Mouse (Mus musculus) hindbrain, embryonic 11.5 days (tissue): ENCODE measurements around the gene Fxyd5. TPM values are rescaled to one million over a fixed set of nuclear protein-coding genes. Genes with fewer than 3 reads are reported as not detected.
A peak's percentile ranks its signal among the peaks of the same experiment; 100 is the strongest.

Experiments
- ATAC-seq: fragments of 200-750 bp; cut with Nextera tagmentation; 2 replicates; pipeline ENCODE4 v1.8.0; 2017; ENCODE audit warnings: mild to moderate bottlenecking, moderate TSS enrichment, moderate library complexity; ENCODE audit not compliant: low FRiP score
- DNase-seq: peaks from one replicate; pipeline ENCODE4 v3.0.0-alpha.2; 2015; ENCODE audit warnings: low spot score
- H3K27ac ChIP-seq: fragments of 300-500 bp; sonication (generic); 2 replicates; pipeline ENCODE4 v1.5.1; 2014; ENCODE audit warnings: mild to moderate bottlenecking, low read depth, low read length
- H3K27me3 ChIP-seq: fragments of 300-500 bp; sonication (generic); 2 replicates; pipeline ENCODE4 v1.6.1; 2014; ENCODE audit warnings: mild to moderate bottlenecking, low read length, moderate library complexity, mixed read lengths; ENCODE audit not compliant: control insufficient read depth, insufficient read depth
- H3K36me3 ChIP-seq: fragments of 300-500 bp; sonication (generic); 2 replicates; pipeline ENCODE4 v1.6.1; 2014; ENCODE audit warnings: mild to moderate bottlenecking, low read length, moderate library complexity, mixed read lengths; ENCODE audit not compliant: control insufficient read depth, insufficient read depth
- H3K4me1 ChIP-seq: fragments of 300-500 bp; sonication (generic); replicated peaks from 2 replicates; pipeline ENCODE4 v1.6.1; 2014; ENCODE audit warnings: low read length, mixed read lengths; ENCODE audit not compliant: control insufficient read depth, insufficient read depth
- H3K4me2 ChIP-seq: fragments of 300-500 bp; sonication (generic); replicated peaks from 2 replicates; pipeline ENCODE4 v1.6.1; 2014; ENCODE audit warnings: mild to moderate bottlenecking, low read depth, low read length
- H3K4me3 ChIP-seq: fragments of 300-500 bp; sonication (generic); 2 replicates; pipeline ENCODE4 v1.5.1; 2014; ENCODE audit warnings: low read depth, low read length
- H3K9ac ChIP-seq: fragments of 300-500 bp; sonication (generic); 2 replicates; pipeline ENCODE4 v1.6.1; 2014; ENCODE audit warnings: low read depth, low read length
- H3K9me3 ChIP-seq: fragments of 300-500 bp; sonication (generic); 2 replicates; pipeline ENCODE4 v1.6.1; 2016; ENCODE audit warnings: low read length; ENCODE audit not compliant: control insufficient read depth
- WGBS: fragments of 180-500 bp; shearing (Covaris S2); extraction: QIAGEN DNeasy Blood & Tissue Kit; methylation state at CpG from one replicate; pipeline ENCODE4 v1.1.7; 2014; 5-methylcytosine and 5-hydroxymethylcytosine counted together
- polyA plus RNA-seq: library from polyadenylated mRNA; unstranded; fragments of >200 nt; fragmentation: Nextera tagmentation; extraction: Ambion mirVana; gene quantifications from 2 replicates; pipeline ENCODE4 v1.2.1, GENCODE M21; 2014

The Fxyd5 gene
- polyA plus RNA-seq, 1 experiment from 2014 or later: 12.3 TPM

DNA sequence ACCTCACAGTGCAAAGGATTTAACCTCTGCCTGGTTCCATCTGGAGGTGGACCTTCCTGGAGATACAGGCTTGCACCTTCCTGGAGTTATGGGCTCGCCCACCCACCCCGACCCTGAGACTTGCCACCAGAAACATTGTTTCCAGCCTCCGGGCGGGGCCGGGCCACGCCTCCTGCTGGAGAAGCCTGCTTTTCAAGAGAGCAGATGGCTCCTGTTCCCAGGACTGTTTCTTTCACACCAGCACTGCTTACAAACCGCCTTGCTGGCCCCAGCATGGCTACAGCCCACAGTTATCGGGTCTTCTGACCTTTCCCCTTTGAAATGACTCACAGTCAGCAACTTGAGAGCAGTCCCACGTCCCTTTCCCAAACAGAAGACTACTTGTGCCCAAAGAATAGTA, 30.0 kb upstream of the Fxyd5 start:
- no peaks in the 10 kb centered on the region for H3K27me3 ChIP-seq
- DNase-seq: no peak
- no peaks in the 10 kb centered on the region; the same call in 1 of the 2 replicates for H3K4me1 ChIP-seq
- 0 out of 2 replicates have a peak overlapping the region, but pooled peaks have one; percentile 17 for H3K27ac ChIP-seq
- no peaks in the 10 kb centered on the region for H3K9me3 ChIP-seq
- no peaks in the 10 kb centered on the region for H3K36me3 ChIP-seq
- H3K4me3 ChIP-seq: no peak overlapping the region
- H3K4me2 ChIP-seq: no peak overlapping the region
- no peak; the same call in 1 of the 2 replicates for ATAC-seq
- 51% methylated on average over 9 of the region's 9 CpGs for WGBS
- no peak overlapping the region for H3K9ac ChIP-seq

DNA sequence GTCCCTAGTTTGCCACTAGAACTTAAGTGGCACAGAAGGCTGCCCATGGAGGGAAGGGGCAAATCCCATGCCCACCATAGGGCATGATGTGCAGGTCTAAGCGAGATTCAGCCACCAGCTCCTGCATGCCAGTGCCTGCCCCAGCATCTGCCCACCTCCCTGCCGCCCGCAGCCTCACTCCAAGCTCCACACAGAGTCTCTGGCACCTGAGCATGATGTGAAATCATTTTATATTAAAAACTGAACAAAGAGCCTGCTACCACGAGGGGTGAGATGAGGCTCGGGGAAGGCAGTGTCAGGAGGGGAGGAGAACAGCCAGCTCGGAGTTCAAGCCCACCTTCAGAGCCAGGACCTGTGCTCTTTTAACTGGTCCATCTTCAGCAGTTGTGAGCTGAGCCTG, 28.0 kb upstream of the Fxyd5 start:
- Histone ChIP-seq H3K4me1 (no peaks in the 10 kb centered on the region; the same call in 1 of the 2 replicates), H3K4me2 (no peak overlapping the region), H3K9me3 (no peaks in the 10 kb centered on the region), H3K27me3 (no peaks in the 10 kb centered on the region), H3K4me3 (no peak overlapping the region), H3K36me3 (no peaks in the 10 kb centered on the region), H3K9ac (no peak overlapping the region), H3K27ac (no peak overlapping the region)
- no peak for ATAC-seq
- no peak for DNase-seq
- WGBS: 84% methylated on average over 6 of the region's 6 CpGs

DNA sequence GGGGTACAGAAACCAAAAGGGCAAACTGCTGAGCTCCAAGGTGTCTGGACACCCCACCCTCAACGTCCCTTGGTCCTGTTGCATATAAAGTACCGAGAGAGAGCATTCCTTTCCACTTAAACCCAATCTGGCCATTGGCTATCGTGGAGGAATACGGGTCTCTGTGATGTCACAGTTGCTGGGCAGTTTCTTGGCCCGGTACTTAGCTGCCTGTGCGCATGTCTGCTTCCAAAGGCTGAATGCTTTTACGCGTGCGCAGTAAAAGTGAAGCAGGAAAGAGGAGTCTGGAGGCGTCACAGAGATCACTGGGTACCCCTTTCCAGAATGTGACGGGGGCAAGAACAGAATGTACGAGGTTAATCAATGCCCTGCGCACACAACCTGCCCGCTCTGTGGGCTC, 27.2 kb upstream of the Fxyd5 start:
- 86% methylated on average over 14 of the region's 14 CpGs for WGBS
- ATAC-seq (no peak), DNase-seq (no peak)
- no peak overlapping the region for H3K4me2 ChIP-seq
- H3K4me1 ChIP-seq: no peaks in the 10 kb centered on the region; the same call in 1 of the 2 replicates
- H3K9ac ChIP-seq: no peak overlapping the region
- H3K27ac ChIP-seq: no peak overlapping the region
- no peaks in the 10 kb centered on the region for H3K36me3 ChIP-seq
- no peaks in the 10 kb centered on the region for H3K9me3 ChIP-seq
- H3K4me3 ChIP-seq: no peak overlapping the region
- H3K27me3 ChIP-seq: no peaks in the 10 kb centered on the region

DNA sequence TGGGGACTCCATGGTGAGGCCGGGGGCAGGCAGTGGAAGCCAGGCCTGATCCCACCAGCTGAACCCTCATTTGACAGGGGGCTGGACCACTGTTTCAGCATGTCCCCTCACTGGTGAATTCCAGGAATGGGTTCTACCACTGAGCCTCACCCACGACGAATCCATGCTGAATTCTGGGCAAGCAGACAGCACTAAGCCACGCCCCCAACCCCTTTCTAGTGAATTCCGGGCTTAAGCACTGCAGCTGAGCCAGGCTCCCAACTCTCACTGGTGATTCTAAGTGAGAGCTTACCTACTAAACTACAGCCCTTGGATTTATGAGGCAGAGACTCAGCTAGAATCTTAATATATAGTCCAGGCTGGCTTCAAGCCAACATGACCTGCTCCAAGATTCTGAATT, 25.6 kb upstream of the Fxyd5 start:
- no peak overlapping the region for H3K4me2 ChIP-seq
- no peaks in the 10 kb centered on the region for H3K36me3 ChIP-seq
- no peak overlapping the region for H3K9ac ChIP-seq
- DNase-seq: no peak
- H3K27me3 ChIP-seq: no peaks in the 10 kb centered on the region
- H3K9me3 ChIP-seq: no peaks in the 10 kb centered on the region
- ATAC-seq: no peak
- H3K4me1 ChIP-seq: no peaks in the 10 kb centered on the region; the same call in 1 of the 2 replicates
- no peak overlapping the region for H3K4me3 ChIP-seq
- 57% methylated on average over 5 of the region's 5 CpGs for WGBS
- no peak overlapping the region for H3K27ac ChIP-seq

DNA sequence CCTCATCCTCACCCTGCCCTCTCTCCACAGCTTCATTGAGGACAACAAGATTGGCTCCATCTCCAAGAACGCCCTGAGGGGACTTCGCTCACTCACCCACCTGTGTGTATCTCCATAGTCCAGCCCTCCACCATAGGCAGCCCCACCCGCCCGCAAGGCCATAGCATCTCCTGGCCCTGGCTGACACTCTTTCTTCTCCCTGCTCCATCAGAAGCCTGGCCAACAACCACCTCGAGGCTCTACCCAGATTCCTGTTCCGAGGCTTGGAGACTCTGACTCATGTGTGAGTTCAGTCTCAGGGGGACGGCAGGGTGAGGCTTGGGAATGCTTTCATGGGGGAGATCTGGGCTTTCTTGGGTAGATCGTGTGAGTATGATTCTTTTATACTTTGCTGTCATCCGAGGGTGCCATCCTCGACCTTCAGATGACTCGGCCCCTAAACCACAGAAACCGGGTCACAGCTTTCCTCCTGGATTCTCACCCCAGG, 20.8 kb upstream of the Fxyd5 start:
- H3K9ac ChIP-seq: no peak overlapping the region
- H3K4me3 ChIP-seq: no peak overlapping the region
- H3K9me3 ChIP-seq: no peaks in the 10 kb centered on the region
- no peak overlapping the region for H3K4me2 ChIP-seq
- H3K36me3 ChIP-seq: no peaks in the 10 kb centered on the region
- DNase-seq (no peak), ATAC-seq (no peak)
- H3K27me3 ChIP-seq: no peaks in the 10 kb centered on the region
- no peaks in the 10 kb centered on the region for H3K4me1 ChIP-seq
- 84% methylated on average over 12 of the region's 12 CpGs for WGBS
- H3K27ac ChIP-seq: no peak overlapping the region

DNA sequence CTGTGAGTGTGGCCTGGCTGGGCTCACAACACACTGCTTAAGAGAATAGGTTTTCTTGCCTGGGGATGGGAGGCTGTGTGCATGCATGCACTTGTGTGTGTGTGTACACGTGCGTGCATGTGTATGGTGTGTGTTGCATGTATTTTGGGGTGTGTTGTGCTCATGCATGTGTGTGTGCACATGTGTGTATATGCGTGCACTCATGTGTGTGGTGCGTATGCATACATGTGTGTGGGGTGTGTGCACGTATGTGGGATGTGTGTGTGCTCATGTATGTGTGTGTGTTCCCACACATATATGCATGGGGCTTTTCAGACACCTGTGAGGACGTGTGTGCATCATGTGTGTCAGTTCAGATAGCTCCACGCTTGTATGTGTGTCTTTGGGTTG, 18.3 kb upstream of the Fxyd5 start:
- Histone ChIP-seq H3K4me2 (no peak overlapping the region), H3K9me3 (no peaks in the 10 kb centered on the region), H3K27me3 (no peaks in the 10 kb centered on the region), H3K4me1 (no peaks in the 10 kb centered on the region), H3K4me3 (no peak overlapping the region), H3K36me3 (no peaks in the 10 kb centered on the region), H3K27ac (no peak overlapping the region; the same call in 1 of the 2 replicates), H3K9ac (no peak overlapping the region)
- DNase-seq: no peak
- no peak for ATAC-seq
- 90% methylated on average over 7 of the region's 7 CpGs for WGBS

DNA sequence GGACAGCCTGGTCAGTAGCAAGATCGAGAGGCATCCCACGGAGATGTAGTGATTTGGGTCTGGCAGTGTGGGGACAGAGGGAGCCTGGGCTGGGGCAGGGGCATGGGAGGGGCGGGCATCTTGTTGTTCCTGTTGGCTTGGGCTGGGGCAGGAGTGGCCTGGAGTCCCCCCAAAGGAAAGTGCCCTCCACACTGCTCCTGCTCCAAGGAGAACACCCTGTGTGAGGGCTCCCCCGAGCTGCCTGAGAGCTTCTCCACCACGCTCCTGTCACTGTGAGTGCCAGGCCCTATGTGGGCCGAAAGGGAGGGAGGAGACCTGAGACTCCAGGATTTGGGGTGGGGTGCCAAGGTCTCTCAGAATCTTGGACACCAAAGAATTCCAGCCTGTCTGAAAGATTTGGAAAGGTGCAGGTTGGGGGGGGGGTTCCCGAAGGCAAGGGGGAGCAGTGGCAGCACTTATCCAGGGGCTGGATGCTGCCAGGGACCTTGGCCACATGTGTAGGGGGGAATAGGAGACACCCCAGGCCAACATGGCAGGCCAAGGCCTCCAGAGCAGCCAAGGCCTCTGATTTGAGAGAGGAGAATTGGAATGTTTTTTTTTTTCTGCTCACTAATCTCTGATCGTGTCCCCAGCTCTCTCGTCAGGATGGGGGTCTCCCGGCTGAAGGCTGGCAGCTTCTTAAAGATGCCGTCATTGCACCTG, 17.8 kb upstream of the Fxyd5 start:
- Histone ChIP-seq H3K27me3 (no peaks in the 10 kb centered on the region; the same call in 1 of the 2 replicates), H3K36me3 (no peaks in the 10 kb centered on the region), H3K9me3 (no peaks in the 10 kb centered on the region), H3K9ac (peak overlapping the region; percentile 27; the same call in 1 of the 2 replicates), H3K4me3 (no peak overlapping the region), H3K27ac (peak overlapping the region; percentile 67), H3K4me1 (no peaks in the 10 kb centered on the region), H3K4me2 (0 out of 2 replicates have a peak overlapping the region, but pooled peaks have one; percentile 5)
- 67% methylated on average over 10 of the region's 11 CpGs for WGBS
- ATAC-seq (0 out of 2 replicates have a peak, but pooled peaks have one; percentile 8), DNase-seq (no peak)

DNA sequence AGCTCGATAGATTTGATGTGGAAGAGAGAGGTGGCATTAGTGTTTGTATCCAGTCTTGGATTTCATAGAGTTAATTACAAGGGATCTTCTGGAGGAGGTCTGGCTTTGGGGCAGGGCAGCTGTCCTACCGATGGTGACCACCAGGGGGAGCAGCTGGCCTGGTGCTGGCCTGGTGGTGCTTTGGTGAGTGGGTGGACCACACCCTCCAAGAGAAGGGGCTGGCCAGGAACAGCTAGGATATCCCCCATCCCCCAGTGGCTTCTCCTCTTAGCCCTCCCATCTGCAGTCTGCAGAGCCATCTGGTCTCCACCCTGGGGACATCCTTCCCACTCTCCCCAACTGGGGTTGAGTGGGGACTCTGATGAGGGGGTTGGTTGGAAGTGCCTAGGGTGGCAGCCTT, 16.8 kb upstream of the Fxyd5 start, which contains the start of gene Lgi4:
Gene Lgi4 (plus strand): TSS at position 235 of the 400 bp plus-strand sequence.
- Histone ChIP-seq H3K36me3 (no peaks in the 10 kb centered on the region), H3K27ac (peak within 1 kb of the TSS; percentile 67), H3K27me3 (peaks cover 5% of the 10 kb centered on the region), H3K9me3 (no peaks in the 10 kb centered on the region), H3K4me3 (no peak within 1 kb of the TSS), H3K4me1 (no peaks in the 10 kb centered on the region), H3K9ac (peak within 1 kb of the TSS; percentile 27; the same call in 1 of the 2 replicates), H3K4me2 (0 out of 2 replicates have a peak within 1 kb of the TSS, but pooled peaks have one; percentile 5)
- WGBS: 5% methylated on average over 2 of the region's 2 CpGs
- ATAC-seq: peak; percentile 89
- peak; percentile 90 for DNase-seq

DNA sequence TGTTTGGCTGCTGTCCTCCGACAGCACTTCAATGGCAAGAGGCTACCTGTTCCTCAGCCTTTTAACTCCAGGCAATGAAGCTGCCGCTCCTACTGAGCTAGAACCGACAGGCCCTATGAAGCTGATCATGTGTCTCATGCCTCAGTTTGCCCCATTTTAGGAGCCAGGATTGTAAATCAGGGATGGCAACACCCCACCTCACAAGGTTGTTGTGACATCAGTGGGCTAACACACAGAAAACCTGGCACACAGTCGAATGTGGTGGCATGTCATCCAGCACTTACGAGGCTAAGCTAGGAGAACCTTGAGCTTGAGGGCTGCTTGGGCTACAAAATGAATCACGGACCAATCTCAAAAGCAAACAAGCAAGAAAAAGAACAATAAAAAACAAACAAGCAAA, 15.9 kb upstream of the Fxyd5 start:
- Histone ChIP-seq H3K27ac (no peak overlapping the region), H3K36me3 (no peaks in the 10 kb centered on the region), H3K4me3 (no peak overlapping the region), H3K9me3 (no peaks in the 10 kb centered on the region), H3K9ac (no peak overlapping the region), H3K4me1 (no peaks in the 10 kb centered on the region), H3K4me2 (no peak overlapping the region), H3K27me3 (peaks cover 14% of the 10 kb centered on the region)
- WGBS: 84% methylated on average over 6 of the region's 6 CpGs
- DNase-seq: no peak
- ATAC-seq: no peak
